Mouse (Mus musculus): Measurements from ENCODE around the gene Pon3. TPM values are rescaled to one million over a fixed set of nuclear protein-coding genes. Genes with fewer than 3 reads are reported as not detected.
"Not testable (repeated sequence)": the region's sequence is repeated elsewhere in the genome, so short reads cannot be mapped to it uniquely, and the experiment has no call there.

The Pon3 gene
- total RNA-seq, 2 experiments from 2014 or later: 35.3 to 37.3 TPM

- DNase-seq (ENCODE audit: low spot score): no peak
Observed at GRCm38 (mm10) chr6:5255291-5255690, 795 bp downstream of the Pon3 start.

- DNase-seq (ENCODE audit: low spot score): no peak
Observed at GRCm38 (mm10) chr6:5254869-5255268, 1.2 kb downstream of the Pon3 start.

- DNase-seq (ENCODE audit: low spot score): no peak
Observed at GRCm38 (mm10) chr6:5245926-5246325, 10.2 kb downstream of the Pon3 start.

GRCm38 (mm10) chr6:5238799-5239198 lies 17.3 kb downstream of the Pon3 start:
- DNase-seq (ENCODE audit: low spot score): no peak

- DNase-seq (ENCODE audit: low spot score): no peak
Observed at GRCm38 (mm10) chr6:5237510-5237909, 18.6 kb downstream of the Pon3 start.

- no peak for DNase-seq (ENCODE audit: low spot score)
Observed at GRCm38 (mm10) chr6:5236843-5237371, 19.2 kb downstream of the Pon3 start.

- DNase-seq (ENCODE audit: low spot score): no peak
Observed at GRCm38 (mm10) chr6:5234563-5234962, 21.5 kb downstream of the Pon3 start.

GRCm38 (mm10) chr6:5233812-5234211 lies 22.3 kb downstream of the Pon3 start:
- DNase-seq (ENCODE audit: low spot score): no peak

- DNase-seq (ENCODE audit: low spot score): no peak
Observed at GRCm38 (mm10) chr6:5232022-5232421, 24.1 kb downstream of the Pon3 start.

GRCm38 (mm10) chr6:5230261-5230660 lies 25.8 kb downstream of the Pon3 start:
- no peak for DNase-seq (ENCODE audit: low spot score)

GRCm38 (mm10) chr6:5223551-5223950 lies 32.5 kb downstream of the Pon3 start:
- DNase-seq (ENCODE audit: low spot score): not testable (repeated sequence)

GRCm38 (mm10) chr6:5222080-5222479 lies 34.0 kb downstream of the Pon3 start:
- no peak for DNase-seq (ENCODE audit: low spot score)

GRCm38 (mm10) chr6:5218190-5218589 lies 37.9 kb downstream of the Pon3 start:
- DNase-seq (ENCODE audit: low spot score): no peak

GRCm38 (mm10) chr6:5207817-5208216 lies 48.3 kb downstream of the Pon3 start:
- no peak for DNase-seq (ENCODE audit: low spot score)

- no peak for DNase-seq (ENCODE audit: low spot score)
Observed at GRCm38 (mm10) chr6:5199916-5200315, 56.2 kb downstream of the Pon3 start.

- no peak for DNase-seq (ENCODE audit: low spot score)
Observed at GRCm38 (mm10) chr6:5199376-5199905, 56.6 kb downstream of the Pon3 start.

- DNase-seq (ENCODE audit: low spot score): no peak
Observed at GRCm38 (mm10) chr6:5198590-5198989, 57.5 kb downstream of the Pon3 start.

- no peak for DNase-seq (ENCODE audit: low spot score)
Observed at GRCm38 (mm10) chr6:5193693-5194092, 62.4 kb downstream of the Pon3 start, which contains the start of gene Pon1. TSS of gene Pon1 (minus strand) at chr6:5193946.

GRCm38 (mm10) chr6:5190761-5191160 lies 65.3 kb downstream of the Pon3 start:
- DNase-seq (ENCODE audit: low spot score): no peak

GRCm38 (mm10) chr6:5189507-5189906 lies 66.6 kb downstream of the Pon3 start:
- DNase-seq (ENCODE audit: low spot score): no peak

GRCm38 (mm10) chr6:5188938-5189337 lies 67.1 kb downstream of the Pon3 start:
- DNase-seq (ENCODE audit: low spot score): no peak

GRCm38 (mm10) chr6:5188036-5188435 lies 68.0 kb downstream of the Pon3 start:
- DNase-seq (ENCODE audit: low spot score): no peak

- no peak for DNase-seq (ENCODE audit: low spot score)
Observed at GRCm38 (mm10) chr6:5187586-5187985, 68.5 kb downstream of the Pon3 start.

All from gastrocnemius, adult 18-20 months (tissue).